Comparison of ENCODE assay signal across 8 mouse cellular contexts in genomic region chr13:112925976-112926375, GRCm38 (mm10). TPM values are rescaled to one million over a fixed set of nuclear protein-coding genes. Genes with fewer than 3 reads are reported as not detected.
DNase-seq lines count a peak whose midpoint lies in the region; ATAC-seq and TF ChIP-seq lines count a peak whose summit lies in the region.

No protein-coding gene starts in this region.

- TF ChIP-seq CTCF in cerebellum, adult 2 months (IDR thresholded peaks at IDR 0.05; ENCODE audit: borderline replicate concordance, insufficient read depth, low read depth, low read length) = no peak
- TF ChIP-seq CTCF in spleen, adult 2 months (IDR thresholded peaks at IDR 0.05; ENCODE audit: extremely low read depth, insufficient read depth, insufficient read length, insufficient replicate concordance) = no peak

- H3K27ac ChIP-seq in cerebellum, adult 2 months (ENCODE audit: insufficient read depth, low read length) = no peak overlapping the region
- no peak overlapping the region for H3K27ac ChIP-seq in spleen, adult 2 months (ENCODE audit: insufficient read depth, low read length)
- no peak overlapping the region for H3K27ac ChIP-seq in limb, embryonic 12.5 days
- H3K27ac ChIP-seq in stomach, embryonic 15.5 days = no peak overlapping the region

- peaks cover 7% of the 10 kb centered on the region for H3K4me1 ChIP-seq in cerebellum, adult 2 months (ENCODE audit: control insufficient read depth, insufficient read depth, low read length)
- peaks cover 5% of the 10 kb centered on the region for H3K4me1 ChIP-seq in spleen, adult 2 months (ENCODE audit: control insufficient read depth, insufficient read depth, insufficient read length)
- H3K4me1 ChIP-seq in limb, embryonic 12.5 days (replicated peaks) = peaks cover 26% of the 10 kb centered on the region
- H3K4me1 ChIP-seq in stomach, embryonic 15.5 days = peaks cover 13% of the 10 kb centered on the region

- WGBS in cerebellum, adult 2 months = 61% methylated on average over 4 of the region's 4 CpGs
- WGBS in spleen, adult 2 months = 42% methylated on average over 4 of the region's 4 CpGs
- 72% methylated on average over 4 of the region's 4 CpGs for WGBS in limb, embryonic 12.5 days
- 59% methylated on average over 4 of the region's 4 CpGs for WGBS in stomach, embryonic 15.5 days

- DNase-seq in cerebellum, adult 2 months = no peak
- no peak for DNase-seq in cerebellum, postnatal 36 days
- DNase-seq in spleen, adult 2 months (ENCODE audit: low read depth in 1 of 2, low spot score in 2 of 2) = no peak
- DNase-seq in spleen, adult 18-20 months = no peak
- no peak for DNase-seq in layer of hippocampus, adult 11-12 months (ENCODE audit: low spot score)
- no peak for DNase-seq in right cerebral cortex, postnatal 25 days

- no peaks in the 10 kb centered on the region for H3K27me3 ChIP-seq in cerebellum, adult 2 months (ENCODE audit: control insufficient read depth, insufficient read depth, low read length)
- no peaks in the 10 kb centered on the region for H3K27me3 ChIP-seq in spleen, adult 2 months (ENCODE audit: control insufficient read depth, insufficient read depth, low read length)
- H3K27me3 ChIP-seq in limb, embryonic 12.5 days = no peaks in the 10 kb centered on the region
- H3K27me3 ChIP-seq in stomach, embryonic 15.5 days (replicated peaks) = no peaks in the 10 kb centered on the region

- peak overlapping the region; percentile 74; the same call in 1 of the 2 replicates for H3K9ac ChIP-seq in limb, embryonic 12.5 days (replicated peaks)
- no peak overlapping the region; the same call in 1 of the 2 replicates for H3K9ac ChIP-seq in stomach, embryonic 15.5 days

- peaks cover 2% of the 10 kb centered on the region for H3K36me3 ChIP-seq in spleen, adult 2 months (ENCODE audit: control insufficient read depth, insufficient read depth, low read length)
- peaks cover 18% of the 10 kb centered on the region for H3K36me3 ChIP-seq in limb, embryonic 12.5 days
- 0 out of 2 replicates have a peak, but pooled peaks cover 3% of the 10 kb centered on the region for H3K36me3 ChIP-seq in stomach, embryonic 15.5 days

- TF ChIP-seq POLR2A in cerebellum, adult 2 months (IDR thresholded peaks at IDR 0.05; ENCODE audit: borderline replicate concordance, insufficient read depth, low read length) = no peak
- no peak for TF ChIP-seq POLR2A in spleen, adult 2 months (IDR thresholded peaks at IDR 0.05; ENCODE audit: low read depth, low read length)

- H3K4me3 ChIP-seq in cerebellum, adult 2 months (replicated peaks; ENCODE audit: insufficient read depth, low read depth, low read length) = peak overlapping the region; percentile 30
- H3K4me3 ChIP-seq in spleen, adult 2 months (ENCODE audit: extremely low read depth, insufficient read depth, insufficient read length) = peak overlapping the region; percentile 10; the same call in 1 of the 2 replicates
- H3K4me3 ChIP-seq in limb, embryonic 12.5 days (replicated peaks) = peak overlapping the region; percentile 89
- H3K4me3 ChIP-seq in stomach, embryonic 15.5 days (replicated peaks) = peak overlapping the region; percentile 82

- H3K9me3 ChIP-seq in limb, embryonic 12.5 days = no peaks in the 10 kb centered on the region
- H3K9me3 ChIP-seq in stomach, embryonic 15.5 days = no peaks in the 10 kb centered on the region

- no peak for ATAC-seq in limb, embryonic 12.5 days (ENCODE audit: insufficient number of reproducible peaks, insufficient read depth, low FRiP score, low TSS enrichment, low read depth)
- no peak for ATAC-seq in stomach, embryonic 15.5 days (ENCODE audit: insufficient read depth, low FRiP score, low read depth)

- H3K4me2 ChIP-seq in limb, embryonic 12.5 days = peak overlapping the region; percentile 79
- peak overlapping the region; percentile 65 for H3K4me2 ChIP-seq in stomach, embryonic 15.5 days

RNA-seq across cellular contexts. Expression of gene Mtrex, which starts 1.2 kb away (rescaled TPM):
- 47.6 and 48.4 TPM in 2 replicates for polyA plus RNA-seq in cerebellum, adult 2 months (2012; rRNA removed)
- polyA plus RNA-seq in spleen, adult 2 months (2012; rRNA removed) = 3.4 and 3.6 TPM in 2 replicates
- polyA plus RNA-seq in limb, embryonic 12.5 days (2016; fragmentation: Nextera tagmentation; extraction: Ambion mirVana) = 96.6 and 97.3 TPM in 2 replicates
- polyA plus RNA-seq in stomach, embryonic 15.5 days (2015; fragmentation: Nextera tagmentation; extraction: Ambion mirVana) = 55.7 and 63.3 TPM in 2 replicates

RNA-seq across cellular contexts. Expression of gene Dhx29, which starts 1.3 kb away (rescaled TPM):
- 12.3 and 12.9 TPM in 2 replicates for polyA plus RNA-seq in cerebellum, adult 2 months (2012; rRNA removed)
- 2.1 TPM in 2 replicates for polyA plus RNA-seq in spleen, adult 2 months (2012; rRNA removed)
- 38.4 and 43.4 TPM in 2 replicates for polyA plus RNA-seq in limb, embryonic 12.5 days (2016; fragmentation: Nextera tagmentation; extraction: Ambion mirVana)
- polyA plus RNA-seq in stomach, embryonic 15.5 days (2015; fragmentation: Nextera tagmentation; extraction: Ambion mirVana) = 23.5 and 24.2 TPM in 2 replicates

Comparison
In these comparisons a context has a peak if more than half of its experiments do, and no peak if none do; other contexts are left out.
1. H3K4me3 ChIP-seq: peak in every context shown above with its lines; median percentile 89 in limb, embryonic 12.5 days; 82 in stomach, embryonic 15.5 days; 30 in cerebellum, adult 2 months; 10 in spleen, adult 2 months.
2. RNA of gene Mtrex, which starts 1.2 kb away (polyA plus RNA-seq): 96.6 to 97.3 TPM in limb, embryonic 12.5 days, 55.7 to 63.3 TPM in stomach, embryonic 15.5 days and 47.6 to 48.4 TPM in cerebellum, adult 2 months; 3.4 to 3.6 TPM in spleen, adult 2 months; every median in the first group is over 10 times any median in the second.